Mouse (Mus musculus) C2C12 (cell line): ENCODE results near the gene 8030474K03Rik. TPM values are rescaled to one million over a fixed set of nuclear protein-coding genes. Genes with fewer than 3 reads are reported as not detected.
A peak's percentile ranks its signal among the peaks of the same experiment; 100 is the strongest.

Experiments used
- H3K27me3 ChIP-seq: one replicate; pipeline ENCODE4 v1.6.1; 2011; ENCODE audit not compliant: control insufficient read depth, insufficient read depth, insufficient read length
- H3K36me3 ChIP-seq: one replicate; pipeline ENCODE4 v1.6.1; 2011; ENCODE audit not compliant: control insufficient read depth, insufficient read depth
- H3K4me3 ChIP-seq: one replicate; pipeline ENCODE4 v1.5.1; 2011; ENCODE audit warnings: mild to moderate bottlenecking, control low read depth; ENCODE audit not compliant: poor library complexity, insufficient read depth, severe bottlenecking
- H3K79me2 ChIP-seq: one replicate; pipeline ENCODE4 v1.6.1; 2011; ENCODE audit not compliant: control insufficient read depth, insufficient read depth
- H3K79me3 ChIP-seq: one replicate; pipeline ENCODE4 v1.6.1; 2011; ENCODE audit warnings: low read depth, control low read depth
- H3ac ChIP-seq: one replicate; pipeline ENCODE3; 2011; ENCODE audit warnings: low read depth; ENCODE audit not compliant: control insufficient read depth, insufficient read length
- CEBPB ChIP-seq: IDR thresholded peaks from one replicate; pipeline ENCODE4 v1.6.1; 2011; ENCODE audit warnings: low read depth, mild to moderate bottlenecking, control low read depth, moderate library complexity
- CTCF ChIP-seq: IDR thresholded peaks from one replicate; pipeline ENCODE4 v1.5.1; 2011; ENCODE audit not compliant: control insufficient read depth, insufficient read depth, insufficient read length
- FOSL1 ChIP-seq: IDR thresholded peaks from one replicate; pipeline ENCODE4 v1.8.0; 2011; ENCODE audit warnings: mild to moderate bottlenecking, low read length; ENCODE audit not compliant: poor library complexity, insufficient read depth, severe bottlenecking
- MAX ChIP-seq: IDR thresholded peaks from one replicate; pipeline ENCODE4 v1.6.1; 2011; ENCODE audit warnings: mild to moderate bottlenecking, control low read depth
- MYOD1 ChIP-seq: IDR thresholded peaks from one replicate; pipeline ENCODE4 v1.6.1; 2011; ENCODE audit warnings: low read depth; ENCODE audit not compliant: control insufficient read depth, insufficient read length
- MYOG ChIP-seq: IDR thresholded peaks from one replicate; pipeline ENCODE4 v1.6.1; 2011; ENCODE audit not compliant: control insufficient read depth, insufficient read length; ENCODE audit errors: extremely low read depth
- USF1 ChIP-seq: IDR thresholded peaks from one replicate; pipeline ENCODE4 v1.6.1; 2011; ENCODE audit warnings: low read depth, mild to moderate bottlenecking, control low read depth, moderate library complexity
- polyA plus RNA-seq: library from polyadenylated mRNA; unstranded; fragments of >200 nt; fragmentation: generic; extraction: Trizol; gene quantifications from one replicate; pipeline ENCODE4 v1.2.1, GENCODE M21; 2012; ENCODE audit warnings: missing spikeins

Gene 8030474K03Rik
- polyA plus RNA-seq, 1 experiment = not detected

DNA sequence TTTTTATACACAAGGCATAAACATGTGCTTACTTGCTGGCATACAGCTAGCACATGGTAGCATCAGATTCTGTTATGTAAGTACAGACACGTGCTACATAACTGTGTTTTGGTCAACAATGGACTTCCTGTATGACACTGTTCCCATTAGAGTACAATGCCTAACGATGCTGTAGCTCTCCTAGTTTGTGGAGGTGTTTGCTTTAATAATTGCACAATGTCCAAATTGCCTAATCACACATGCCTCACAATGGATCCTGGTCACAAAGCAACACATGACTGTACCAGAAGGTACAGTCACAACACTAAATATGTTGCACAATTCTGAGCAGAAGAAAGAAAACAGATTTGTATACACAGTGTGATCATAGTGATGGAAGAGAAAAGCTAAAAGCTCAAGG lies 25.0 kb upstream of the 8030474K03Rik start:
- no peaks in the 10 kb centered on the region for H3K36me3 ChIP-seq
- no peaks in the 10 kb centered on the region for H3K27me3 ChIP-seq
- no peaks in the 10 kb centered on the region for H3K79me3 ChIP-seq
- no peaks in the 10 kb centered on the region for H3K79me2 ChIP-seq
- H3K4me3 ChIP-seq = no peak overlapping the region
- no peak overlapping the region for H3ac ChIP-seq
- TF ChIP-seq USF1 = no peak
- no peak for TF ChIP-seq CTCF
- TF ChIP-seq MYOD1 = no peak
- TF ChIP-seq MYOG = no peak
- TF ChIP-seq CEBPB = no peak
- TF ChIP-seq MAX = no peak
- TF ChIP-seq FOSL1 = no peak

- TF ChIP-seq CTCF = no peak
- TF ChIP-seq FOSL1 = no peak
- no peak for TF ChIP-seq MYOG
- no peak for TF ChIP-seq USF1
- TF ChIP-seq MYOD1 = no peak
- TF ChIP-seq CEBPB = no peak
- no peak for TF ChIP-seq MAX
- Histone ChIP-seq H3K79me3 (no peaks in the 10 kb centered on the region), H3K36me3 (no peaks in the 10 kb centered on the region), H3K79me2 (no peaks in the 10 kb centered on the region), H3K4me3 (no peak overlapping the region), H3K27me3 (no peaks in the 10 kb centered on the region), H3ac (no peak overlapping the region)
Measured at GRCm38 (mm10) chrX:101770307-101770706, 24.1 kb upstream of the 8030474K03Rik start.

- H3K36me3 ChIP-seq = no peaks in the 10 kb centered on the region
- H3K4me3 ChIP-seq = no peak overlapping the region
- H3K79me3 ChIP-seq = no peaks in the 10 kb centered on the region
- TF ChIP-seq CTCF (peak; percentile 7), MYOG (no peak)
- no peaks in the 10 kb centered on the region for H3K79me2 ChIP-seq
- no peaks in the 10 kb centered on the region for H3K27me3 ChIP-seq
- H3ac ChIP-seq = no peak overlapping the region
Measured at GRCm38 (mm10) chrX:101772035-101772434, 22.4 kb upstream of the 8030474K03Rik start.

DNA sequence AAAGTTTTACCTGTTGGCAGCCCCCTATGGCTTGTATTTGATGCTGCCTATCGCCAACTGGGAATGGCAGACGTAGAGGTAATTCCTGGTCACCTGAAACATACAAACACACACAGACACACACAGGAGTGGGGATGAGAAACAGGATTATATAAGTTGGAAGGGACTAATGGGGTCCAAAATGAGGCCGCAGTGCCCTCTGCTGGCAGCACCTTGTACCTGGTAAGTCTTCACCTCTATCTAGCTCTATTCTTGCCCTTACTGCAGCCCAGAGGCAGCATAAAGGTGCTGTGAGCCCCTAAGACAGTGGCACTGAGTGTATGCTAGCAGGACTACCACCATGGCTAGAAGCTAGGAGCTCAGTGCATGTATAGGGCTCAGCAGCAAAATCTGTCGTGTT lies 2.9 kb upstream of the 8030474K03Rik start:
- Histone ChIP-seq H3K4me3 (no peak overlapping the region), H3K27me3 (no peaks in the 10 kb centered on the region), H3ac (no peak overlapping the region), H3K36me3 (no peaks in the 10 kb centered on the region), H3K79me2 (no peaks in the 10 kb centered on the region), H3K79me3 (no peaks in the 10 kb centered on the region)
- TF ChIP-seq MAX (no peak), MYOG (no peak), CTCF (peak; percentile 42), MYOD1 (no peak)

DNA sequence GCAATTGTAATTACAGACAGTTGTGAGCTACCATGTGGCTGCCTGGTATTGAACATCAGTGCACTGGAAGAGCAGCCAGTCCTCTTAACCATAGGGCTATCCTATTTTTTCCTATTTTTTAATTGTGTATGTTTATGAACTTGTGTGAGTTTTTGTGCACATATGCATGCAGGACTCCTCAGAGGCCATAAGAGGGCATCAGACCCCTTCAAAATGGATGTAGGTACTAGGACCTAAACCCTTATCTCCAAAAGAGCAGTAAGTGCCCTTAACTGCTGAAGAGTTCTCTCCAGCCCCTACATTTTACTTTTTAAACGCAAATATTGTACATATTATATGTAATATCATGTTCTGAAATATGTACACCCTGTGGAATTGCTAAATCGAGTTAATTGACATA lies 11.1 kb downstream of the 8030474K03Rik start:
- H3K4me3 ChIP-seq = no peak overlapping the region
- no peak for TF ChIP-seq FOSL1
- TF ChIP-seq USF1 = no peak
- no peak for TF ChIP-seq CEBPB
- TF ChIP-seq MYOD1 = no peak
- TF ChIP-seq MYOG = no peak
- no peak for TF ChIP-seq MAX
- TF ChIP-seq CTCF = no peak
- no peaks in the 10 kb centered on the region for H3K27me3 ChIP-seq
- no peaks in the 10 kb centered on the region for H3K36me3 ChIP-seq
- no peaks in the 10 kb centered on the region for H3K79me2 ChIP-seq
- H3K79me3 ChIP-seq = no peaks in the 10 kb centered on the region
- H3ac ChIP-seq = no peak overlapping the region

- Histone ChIP-seq H3ac (no peak overlapping the region), H3K27me3 (no peaks in the 10 kb centered on the region), H3K36me3 (no peaks in the 10 kb centered on the region), H3K79me3 (no peaks in the 10 kb centered on the region), H3K4me3 (no peak overlapping the region), H3K79me2 (no peaks in the 10 kb centered on the region)
- no peak for TF ChIP-seq CTCF
- TF ChIP-seq MAX = no peak
- no peak for TF ChIP-seq FOSL1
- TF ChIP-seq MYOG = no peak
- no peak for TF ChIP-seq USF1
- no peak for TF ChIP-seq CEBPB
- TF ChIP-seq MYOD1 = no peak
Measured at GRCm38 (mm10) chrX:101811750-101812149, 17.3 kb downstream of the 8030474K03Rik start.
